Mouse (Mus musculus) testis, adult 2 months (tissue): ENCODE results near the gene Ppp1r35.

Experiments
- CTCF ChIP-seq: fragments of 200-500 bp; IDR thresholded peaks from 2 replicates; pipeline ENCODE4 v1.5.1; 2012; ENCODE audit warnings: low read depth, mild to moderate bottlenecking, inconsistent platforms, low read length, moderate library complexity; ENCODE audit not compliant: control insufficient read depth, insufficient read depth, insufficient replicate concordance
- POLR2A ChIP-seq: fragments of 200-500 bp; IDR thresholded peaks from 2 replicates; pipeline ENCODE4 v1.6.1; 2012; ENCODE audit warnings: low read depth, mild to moderate bottlenecking, inconsistent platforms, low read length, moderate library complexity; ENCODE audit not compliant: control insufficient read depth

- TF ChIP-seq CTCF (no peak), POLR2A (no peak)
Measured at GRCm38 (mm10) chr5:137756106-137756505, 22.5 kb upstream of the Ppp1r35 start.
